Mouse (Mus musculus) hindbrain, embryonic 14.5 days (tissue): ENCODE measurements around the gene B3galt4. TPM values are rescaled to one million over a fixed set of nuclear protein-coding genes. Genes with fewer than 3 reads are reported as not detected.
"Not testable (repeated sequence)": the region's sequence is repeated elsewhere in the genome, so short reads cannot be mapped to it uniquely, and the experiment has no call there.

Experiments
- ATAC-seq: fragments of 200-750 bp; cut with Nextera tagmentation; 2 replicates; pipeline ENCODE4 v1.8.0; 2017; ENCODE audit warnings: moderate number of reproducible peaks, mild to moderate bottlenecking, moderate TSS enrichment, moderate library complexity; ENCODE audit not compliant: low FRiP score
- DNase-seq: peaks from one replicate; pipeline ENCODE4 v3.0.0-alpha.2; 2015; ENCODE audit warnings: low spot score
- H3K27ac ChIP-seq: fragments of 300-500 bp; sonication (generic); 2 replicates; pipeline ENCODE4 v1.5.1; 2014; ENCODE audit warnings: mild to moderate bottlenecking, moderate library complexity
- H3K27me3 ChIP-seq: fragments of 300-500 bp; sonication (generic); 2 replicates; pipeline ENCODE4 v1.6.1; 2014; ENCODE audit warnings: mild to moderate bottlenecking, low read length, mixed read lengths; ENCODE audit not compliant: control insufficient read depth, insufficient read depth
- H3K36me3 ChIP-seq: fragments of 300-500 bp; sonication (generic); replicated peaks from 2 replicates; pipeline ENCODE4 v1.6.1; 2014; ENCODE audit not compliant: control insufficient read depth, insufficient read depth
- H3K4me1 ChIP-seq: fragments of 300-500 bp; sonication (generic); replicated peaks from 2 replicates; pipeline ENCODE4 v1.6.1; 2014; ENCODE audit warnings: antibody characterized with exemption, low read length, mixed read lengths; ENCODE audit not compliant: control insufficient read depth, insufficient read depth
- H3K4me2 ChIP-seq: fragments of 300-500 bp; sonication (generic); replicated peaks from 2 replicates; pipeline ENCODE4 v1.6.1; 2014; ENCODE audit warnings: mild to moderate bottlenecking, moderate library complexity
- H3K4me3 ChIP-seq: fragments of 300-500 bp; sonication (generic); replicated peaks from 2 replicates; pipeline ENCODE4 v1.5.1; 2014; ENCODE audit warnings: mild to moderate bottlenecking, low read length
- H3K9ac ChIP-seq: fragments of 300-500 bp; sonication (generic); 2 replicates; pipeline ENCODE4 v1.6.1; 2014
- H3K9me3 ChIP-seq: fragments of 300-500 bp; sonication (generic); 2 replicates; pipeline ENCODE4 v1.6.1; 2016; ENCODE audit warnings: low read length; ENCODE audit not compliant: control insufficient read depth
- WGBS: fragments of 180-500 bp; shearing (Covaris S2); extraction: QIAGEN DNeasy Blood & Tissue Kit; methylation state at CpG from one replicate; pipeline ENCODE4 v1.1.7; 2014; 5-methylcytosine and 5-hydroxymethylcytosine counted together
- polyA plus RNA-seq: library from polyadenylated mRNA; unstranded; fragments of >200 nt; fragmentation: Nextera tagmentation; extraction: Ambion mirVana; gene quantifications from 2 replicates; pipeline ENCODE4 v1.2.1, GENCODE M21; 2014

Gene B3galt4
- polyA plus RNA-seq, 1 experiment from 2014 or later = 9.2 TPM

DNA sequence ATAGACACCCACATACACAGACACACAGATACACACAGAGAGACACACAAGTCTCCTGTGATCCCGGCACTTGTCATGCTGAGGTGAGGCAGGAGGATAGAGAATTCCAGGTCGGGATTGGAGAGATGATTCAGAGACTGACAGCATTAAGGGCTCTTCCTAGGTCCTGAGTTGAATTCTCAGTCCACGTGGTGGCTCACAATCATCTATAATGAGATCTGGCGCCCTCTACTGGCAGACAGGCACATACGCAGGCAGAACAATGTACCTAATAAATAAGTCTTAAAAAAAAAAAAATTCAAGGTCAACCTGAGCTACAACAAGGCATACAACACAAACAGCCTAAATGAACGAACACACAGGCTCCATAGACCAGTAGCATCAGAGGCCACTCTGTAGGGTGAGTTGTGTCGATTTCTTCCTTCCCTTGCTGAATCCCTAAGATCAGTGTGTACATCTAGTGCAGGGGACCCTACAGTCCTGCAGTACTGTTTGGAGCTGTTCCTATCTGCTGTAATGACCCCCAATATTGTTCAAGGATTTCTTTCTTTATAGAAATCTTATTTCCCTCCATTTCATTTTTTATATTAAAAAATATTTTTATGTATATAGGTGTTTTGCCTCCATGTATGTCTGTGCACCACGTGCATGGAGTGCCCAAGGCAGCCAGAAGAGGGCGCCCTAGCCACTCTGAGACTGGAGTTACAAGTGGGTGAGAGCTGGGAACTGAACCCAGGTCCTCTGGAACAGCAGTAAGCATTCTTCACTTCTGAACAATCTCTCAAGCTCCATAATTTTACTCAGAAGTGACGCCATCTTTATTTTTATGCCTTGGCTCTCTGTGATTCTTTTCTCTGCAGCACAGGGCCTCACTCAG lies 40.7 kb upstream of the B3galt4 start:
- ATAC-seq (no peak), DNase-seq (peak; percentile 85)
- Histone ChIP-seq H3K4me2 (no peak overlapping the region), H3K9ac (no peak overlapping the region), H3K36me3 (no peaks in the 10 kb centered on the region), H3K4me1 (no peaks in the 10 kb centered on the region), H3K9me3 (no peaks in the 10 kb centered on the region), H3K27ac (no peak overlapping the region), H3K4me3 (no peak overlapping the region), H3K27me3 (no peaks in the 10 kb centered on the region)
- WGBS = 32% methylated on average over 10 of the region's 10 CpGs

DNA sequence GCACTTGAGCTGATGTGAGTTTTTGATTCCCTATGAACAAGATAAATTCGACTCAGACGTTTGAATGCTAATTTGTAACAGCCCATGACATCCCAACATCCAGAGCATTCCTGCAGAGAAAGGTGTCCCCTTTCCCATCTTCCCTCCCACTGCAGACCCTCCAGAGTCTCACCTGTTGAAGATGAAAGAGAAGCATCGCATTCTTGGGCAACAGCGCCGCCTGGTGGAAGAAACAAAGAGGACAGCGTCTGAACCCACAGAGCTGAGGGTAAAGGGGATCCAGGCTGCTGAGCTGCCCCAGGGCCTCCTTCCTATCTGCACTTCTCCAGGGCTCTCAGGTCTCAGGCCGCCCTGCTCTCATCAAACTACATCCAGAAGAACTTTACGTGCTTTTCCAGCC lies 30.8 kb upstream of the B3galt4 start:
- not testable (repeated sequence) for H3K9me3 ChIP-seq, ATAC-seq, H3K36me3 ChIP-seq, H3K4me1 ChIP-seq
- H3K4me3 ChIP-seq = peak overlapping the region; percentile 45; the same call in 1 of the 2 replicates
- H3K9ac ChIP-seq = 0 out of 2 replicates have a peak overlapping the region, but pooled peaks have one; percentile 67
- peak; percentile 77 for DNase-seq
- H3K4me2 ChIP-seq = peak overlapping the region; percentile 65
- peak overlapping the region; percentile 95; the same call in 1 of the 2 replicates for H3K27ac ChIP-seq
- 7% methylated on average over 8 of the region's 8 CpGs for WGBS
- H3K27me3 ChIP-seq = peaks cover 31% of the 10 kb centered on the region

DNA sequence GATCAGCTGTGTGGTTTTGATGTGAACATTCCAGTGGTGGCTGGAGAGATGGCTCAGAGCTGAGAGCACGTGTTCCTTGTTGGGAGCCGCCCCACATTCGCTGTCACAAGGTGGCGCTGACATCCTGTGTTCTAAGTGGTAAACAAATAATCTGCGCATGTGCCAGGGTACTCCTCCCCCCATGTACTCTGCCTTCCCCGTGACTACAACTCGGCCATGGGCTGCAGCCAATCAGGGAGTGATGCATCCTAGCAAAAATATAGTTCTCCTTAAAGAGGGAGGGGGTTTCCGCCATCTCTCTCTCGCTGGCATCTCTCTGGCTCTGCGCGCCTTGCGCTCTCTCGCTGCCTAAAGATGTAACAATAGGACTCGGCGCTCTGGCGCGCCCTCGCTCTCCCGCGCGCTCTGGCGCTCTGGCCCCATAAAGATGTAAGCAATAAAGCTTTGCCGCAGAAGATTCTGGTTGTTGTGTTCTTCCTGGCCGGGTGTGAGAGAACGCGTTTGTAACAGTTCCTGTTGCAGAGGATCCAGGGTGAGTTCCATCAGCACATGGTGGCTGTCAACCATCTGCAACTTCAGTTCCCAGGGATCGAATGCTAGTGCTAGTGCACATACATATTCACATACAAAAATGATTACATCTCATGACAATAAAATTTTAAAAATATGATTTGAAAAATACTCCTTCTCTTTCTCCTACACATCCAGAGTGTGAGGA lies 30.1 kb upstream of the B3galt4 start:
- DNase-seq (peak; percentile 93), ATAC-seq (peak; percentile 96)
- H3K36me3 ChIP-seq, H3K4me1 ChIP-seq, H3K9me3 ChIP-seq: not testable (repeated sequence)
- Histone ChIP-seq H3K4me2 (peak overlapping the region; percentile 65), H3K4me3 (peak overlapping the region; percentile 45), H3K27ac (peak overlapping the region; percentile 95), H3K27me3 (peaks cover 39% of the 10 kb centered on the region), H3K9ac (peak overlapping the region; percentile 67)
- WGBS = under 1% methylated on average over 27 of the region's 27 CpGs

DNA sequence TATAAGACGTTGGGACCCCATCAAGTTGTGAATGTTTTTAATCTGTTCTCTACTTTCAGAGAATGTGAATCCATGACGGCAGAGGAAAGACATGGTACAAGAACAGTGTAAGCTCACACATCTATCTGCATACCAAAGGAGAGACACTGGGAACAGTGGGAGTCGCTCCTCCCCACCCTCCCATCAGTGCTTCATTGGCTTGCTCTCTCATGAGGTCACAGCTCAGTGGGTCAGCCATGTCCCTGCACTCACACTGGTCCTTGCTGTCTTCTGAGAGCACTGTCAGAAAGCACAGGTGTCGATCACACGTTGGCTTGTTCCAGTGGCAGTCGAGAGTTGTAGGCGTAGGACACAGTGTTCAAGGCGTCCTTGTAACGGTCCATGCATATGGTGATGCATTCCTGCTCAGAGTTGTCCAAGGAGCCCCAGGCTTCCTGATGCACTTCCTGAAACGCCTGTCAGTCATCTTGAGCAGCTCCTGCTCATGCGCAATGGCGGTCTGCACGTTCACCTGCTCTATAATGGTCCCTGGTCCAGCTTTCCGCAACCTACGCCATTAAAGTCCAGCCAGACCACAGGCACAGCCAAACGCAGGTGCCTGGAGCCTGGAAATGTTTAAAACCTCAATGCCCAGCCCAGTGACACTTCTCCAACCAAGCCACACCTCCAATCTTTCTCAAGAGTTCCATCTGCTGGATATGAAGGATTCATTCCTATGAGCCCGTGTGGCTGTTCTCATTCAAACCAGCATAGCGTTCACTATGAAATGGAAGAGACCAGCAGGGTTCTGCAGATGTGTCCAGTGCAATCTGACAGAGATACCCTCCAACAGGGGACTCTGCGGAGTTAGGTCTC lies 29.1 kb upstream of the B3galt4 start:
- H3K4me2 ChIP-seq = peak overlapping the region; percentile 65; the same call in 1 of the 2 replicates
- WGBS = 78% methylated on average over 19 of the region's 19 CpGs
- DNase-seq (no peak), ATAC-seq (no peak)
- no peaks in the 10 kb centered on the region for H3K36me3 ChIP-seq
- H3K27ac ChIP-seq = no peak overlapping the region; the same call in 1 of the 2 replicates
- no peaks in the 10 kb centered on the region for H3K9me3 ChIP-seq
- peaks cover 5% of the 10 kb centered on the region; the same call in 1 of the 2 replicates for H3K4me1 ChIP-seq
- peaks cover 42% of the 10 kb centered on the region for H3K27me3 ChIP-seq
- no peak overlapping the region for H3K4me3 ChIP-seq
- 0 out of 2 replicates have a peak overlapping the region, but pooled peaks have one; percentile 4 for H3K9ac ChIP-seq

DNA sequence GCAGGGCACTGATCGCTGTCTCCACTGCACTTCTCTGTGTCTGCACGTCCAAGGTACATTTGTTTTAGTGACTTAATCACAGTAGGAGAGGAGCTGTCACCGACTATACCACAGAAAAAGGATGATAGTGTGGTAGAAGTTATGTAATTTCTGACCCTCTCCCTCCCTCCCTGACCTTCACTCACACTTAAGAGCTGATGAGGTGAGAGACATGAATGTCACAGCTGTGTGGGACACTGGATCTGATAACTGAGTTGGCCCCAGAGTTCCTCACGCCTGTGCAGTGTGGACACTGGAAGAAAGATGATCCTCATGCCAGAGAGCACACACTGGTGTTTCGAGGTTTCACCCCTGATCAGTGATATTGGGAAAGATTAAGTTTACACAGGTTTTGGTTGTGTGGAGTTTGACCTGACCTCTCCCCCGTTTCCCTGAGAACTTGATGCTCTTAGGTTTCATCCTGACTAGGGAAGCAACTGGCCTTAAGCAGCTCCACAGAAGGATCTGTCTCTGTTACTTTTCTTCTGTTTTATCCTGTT lies 28.3 kb upstream of the B3galt4 start:
- Histone ChIP-seq H3K4me1 (peaks cover 5% of the 10 kb centered on the region; the same call in 1 of the 2 replicates), H3K4me3 (no peak overlapping the region), H3K27ac (no peak overlapping the region), H3K27me3 (peaks cover 42% of the 10 kb centered on the region), H3K36me3 (no peaks in the 10 kb centered on the region), H3K9me3 (no peaks in the 10 kb centered on the region), H3K4me2 (no peak overlapping the region), H3K9ac (no peak overlapping the region)
- WGBS = 79% methylated on average over 6 of the region's 6 CpGs
- no peak for DNase-seq
- no peak for ATAC-seq

DNA sequence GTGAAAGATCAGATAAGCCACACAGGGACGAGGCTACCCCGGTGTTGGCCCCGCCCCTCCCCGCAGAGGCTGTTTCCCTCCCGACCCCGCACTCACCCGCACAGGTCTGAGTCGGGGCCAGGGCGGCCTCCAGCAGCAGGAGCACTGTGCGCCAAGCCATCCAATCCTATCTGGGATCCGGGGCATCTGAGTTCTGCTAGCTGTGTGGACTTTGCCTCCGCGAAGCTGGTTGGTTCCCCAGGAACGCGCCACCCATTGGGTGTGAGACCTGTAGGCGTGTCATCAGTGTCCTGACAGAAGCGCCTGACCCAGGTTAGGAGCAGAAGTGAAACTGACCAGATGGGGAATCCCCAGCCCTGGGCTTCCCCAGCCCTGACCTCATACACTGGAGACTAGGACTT lies 27.3 kb upstream of the B3galt4 start:
- DNase-seq (no peak), ATAC-seq (no peak)
- Histone ChIP-seq H3K9ac (peak overlapping the region; percentile 39), H3K4me2 (peak overlapping the region; percentile 56), H3K4me3 (peak overlapping the region; percentile 31), H3K36me3 (no peaks in the 10 kb centered on the region), H3K9me3 (no peaks in the 10 kb centered on the region), H3K4me1 (peaks cover 5% of the 10 kb centered on the region; the same call in 1 of the 2 replicates), H3K27ac (no peak overlapping the region), H3K27me3 (peaks cover 42% of the 10 kb centered on the region)
- 2% methylated on average over 17 of the region's 17 CpGs for WGBS

DNA sequence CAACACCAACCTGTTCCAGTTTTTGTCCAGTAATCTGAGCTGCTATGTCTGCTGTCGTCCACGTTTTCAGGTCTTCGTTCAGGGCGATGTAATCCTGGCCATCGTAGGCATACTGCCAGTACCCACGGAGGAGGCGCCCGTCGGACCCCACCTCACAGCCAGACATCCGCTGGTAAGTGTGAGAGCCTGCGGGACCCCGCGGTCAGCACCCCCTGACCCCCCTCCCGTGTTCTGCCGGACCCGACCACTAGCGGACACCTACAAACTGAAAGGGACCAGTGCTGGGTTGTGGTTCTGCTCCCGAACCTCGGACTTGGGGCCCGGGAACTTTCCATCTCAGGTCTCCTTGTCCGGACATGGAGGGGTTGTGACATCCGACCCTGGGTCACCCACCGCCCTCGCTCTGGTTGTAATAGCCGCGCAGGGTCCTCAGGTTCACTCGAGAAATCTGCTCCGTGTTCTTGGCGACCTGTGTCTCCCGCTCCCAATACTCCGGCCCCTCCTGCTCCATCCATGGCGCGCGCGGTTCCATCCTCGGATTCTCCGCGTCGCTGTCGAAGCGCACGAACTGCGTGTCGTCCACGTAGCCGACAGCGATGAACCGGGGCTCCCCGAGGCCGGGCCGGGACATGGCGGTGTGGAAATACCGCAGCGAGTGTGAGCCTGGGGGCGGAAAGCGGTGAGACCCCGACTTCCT lies 26.7 kb upstream of the B3galt4 start:
- 2% methylated on average over 57 of the region's 57 CpGs for WGBS

DNA sequence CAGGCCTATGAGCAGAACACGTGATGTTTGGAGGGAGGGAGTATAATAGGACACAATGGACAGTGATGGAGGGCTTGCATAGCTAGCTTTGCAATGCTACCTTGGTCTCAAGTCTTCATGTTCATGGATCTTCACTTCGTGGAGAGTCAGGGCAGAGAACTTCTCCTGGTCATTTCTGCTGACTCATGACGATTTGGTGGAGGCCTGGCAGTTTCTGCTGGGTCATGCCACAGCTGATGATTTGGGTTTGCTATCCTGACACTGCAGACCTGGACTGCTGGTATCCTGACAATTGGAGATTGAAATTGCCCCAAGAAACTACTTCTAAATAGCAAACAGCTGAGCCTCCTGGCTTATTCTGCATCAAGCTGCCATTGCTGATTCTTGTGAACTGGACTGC lies 22.3 kb upstream of the B3galt4 start:
- WGBS = 73% methylated on average over 3 of the region's 3 CpGs
- ATAC-seq (no peak), DNase-seq (no peak)
- H3K27ac ChIP-seq = no peak overlapping the region
- H3K4me2 ChIP-seq = no peak overlapping the region
- H3K9me3 ChIP-seq = no peaks in the 10 kb centered on the region
- H3K4me1 ChIP-seq = no peaks in the 10 kb centered on the region
- H3K27me3 ChIP-seq = peaks cover 25% of the 10 kb centered on the region
- H3K36me3 ChIP-seq = no peaks in the 10 kb centered on the region
- no peak overlapping the region for H3K4me3 ChIP-seq
- H3K9ac ChIP-seq = no peak overlapping the region

More for the DNA sequence above, 26.7 kb upstream of the B3galt4 start:
- H3K9ac ChIP-seq = peak overlapping the region; percentile 39
- H3K4me2 ChIP-seq = peak overlapping the region; percentile 56
- H3K4me3 ChIP-seq = peak overlapping the region; percentile 31
- peaks cover 5% of the 10 kb centered on the region; the same call in 1 of the 2 replicates for H3K4me1 ChIP-seq
- ATAC-seq = no peak
- DNase-seq = no peak
- H3K36me3 ChIP-seq = no peaks in the 10 kb centered on the region
- no peak overlapping the region for H3K27ac ChIP-seq
- peaks cover 42% of the 10 kb centered on the region for H3K27me3 ChIP-seq
- no peaks in the 10 kb centered on the region for H3K9me3 ChIP-seq
